ENCODE assay signal across 9 mouse cellular contexts in genomic region chr16:59474788-59475187, GRCm38 (mm10). TPM values are rescaled to one million over a fixed set of nuclear protein-coding genes. Genes with fewer than 3 reads are reported as not detected.
DNase-seq lines count a peak whose midpoint lies in the region; ATAC-seq lines count a peak whose summit lies in the region.
"Had no signal": no experiment of that assay in that cellular context is flagged by ENCODE, and none has a peak within 500 bp of the region (broad histone marks: within the 10 kb centered on the region; RNA-seq: fewer than 3 reads in every experiment).

No protein-coding gene starts in this region.

- H3K4me1 ChIP-seq in kidney, embryonic 16.5 days (ENCODE audit: insufficient read depth, low read length), result 0 out of 2 replicates have a peak, but pooled peaks cover 10% of the 10 kb centered on the region
- peaks cover 6% of the 10 kb centered on the region for H3K4me1 ChIP-seq in heart, embryonic 10.5 days
- no peaks in the 10 kb centered on the region for H3K4me1 ChIP-seq in neural tube, embryonic 11.5 days (ENCODE audit: control insufficient read depth, insufficient read depth, low read length)

- no peaks in the 10 kb centered on the region for H3K27me3 ChIP-seq in kidney, embryonic 16.5 days (ENCODE audit: insufficient read depth, low read length)
- H3K27me3 ChIP-seq in heart, embryonic 10.5 days (ENCODE audit: insufficient read depth, poor library complexity, severe bottlenecking), result no peaks in the 10 kb centered on the region
- H3K27me3 ChIP-seq in neural tube, embryonic 11.5 days (ENCODE audit: control insufficient read depth, insufficient read depth, low read length), result no peaks in the 10 kb centered on the region

- H3K36me3 ChIP-seq in kidney, embryonic 16.5 days (ENCODE audit: insufficient read depth, low read length), result peaks cover 11% of the 10 kb centered on the region
- H3K36me3 ChIP-seq in heart, embryonic 10.5 days, result peaks cover 46% of the 10 kb centered on the region
- no peaks in the 10 kb centered on the region; the same call in 1 of the 2 replicates for H3K36me3 ChIP-seq in neural tube, embryonic 11.5 days (ENCODE audit: control insufficient read depth, insufficient read depth, low read length)

- no peak overlapping the region for H3K4me3 ChIP-seq in kidney, embryonic 16.5 days (ENCODE audit: low read length)
- no peak overlapping the region for H3K4me3 ChIP-seq in heart, embryonic 10.5 days
- H3K4me3 ChIP-seq in neural tube, embryonic 11.5 days (ENCODE audit: low read depth, low read length), result no peak overlapping the region
- H3K4me3 ChIP-seq: erythroblast, embryonic 14.5 days had no signal

- peak; percentile 47 for DNase-seq in kidney, adult 11 months
- DNase-seq in MN1 (ENCODE audit: low spot score), result peak; percentile 58
- peak; percentile 44 to 65 for DNase-seq in cerebellum, postnatal 25 days
- peak; percentile 78 for DNase-seq in heart, embryonic 10.5 days (ENCODE audit: low spot score)
- peak; percentile 6 to 68 for DNase-seq in left cerebral cortex, postnatal 10 days (ENCODE audit: extremely low spot score in 1 of 2, low spot score in 2 of 2)
- DNase-seq in neural tube, embryonic 11.5 days (ENCODE audit: low spot score), result peak; percentile 57
- DNase-seq in thymus, postnatal 25 days, result peak; percentile 55

- H3K9ac ChIP-seq in kidney, embryonic 16.5 days (replicated peaks; ENCODE audit: low read length), result no peak overlapping the region
- no peak overlapping the region for H3K9ac ChIP-seq in neural tube, embryonic 11.5 days (ENCODE audit: low read length)

- no peak overlapping the region for H3K27ac ChIP-seq in kidney, embryonic 16.5 days (ENCODE audit: low read length)
- H3K27ac ChIP-seq in heart, embryonic 10.5 days, result no peak overlapping the region
- no peak overlapping the region for H3K27ac ChIP-seq in neural tube, embryonic 11.5 days (ENCODE audit: low read depth, low read length)

- H3K9me3 ChIP-seq in kidney, embryonic 16.5 days (ENCODE audit: low read length), result no peaks in the 10 kb centered on the region
- H3K9me3 ChIP-seq in heart, embryonic 10.5 days, result no peaks in the 10 kb centered on the region
- no peaks in the 10 kb centered on the region for H3K9me3 ChIP-seq in neural tube, embryonic 11.5 days (ENCODE audit: control insufficient read depth, low read length)

- no peak for ATAC-seq in kidney, embryonic 16.5 days (ENCODE audit: low FRiP score, low TSS enrichment)
- no peak for ATAC-seq in neural tube, embryonic 11.5 days (ENCODE audit: insufficient read depth, low FRiP score, low TSS enrichment)

- WGBS in kidney, embryonic 16.5 days, result 9% methylated on average over 1 of the region's 1 CpGs
- 30% methylated on average over 1 of the region's 1 CpGs for WGBS in heart, embryonic 10.5 days
- WGBS in neural tube, embryonic 11.5 days, result 23% methylated on average over 1 of the region's 1 CpGs

- intact Hi-C loops in left cerebral cortex, postnatal 10 days (cut with DNase I), result loop anchor here (5.0 kb wide), 1 partner anchor 143 kb away; no protein-coding TSS in a partner anchor

- no peak overlapping the region for H3K4me2 ChIP-seq in kidney, embryonic 16.5 days (replicated peaks; ENCODE audit: low read depth, low read length)
- no peak overlapping the region for H3K4me2 ChIP-seq in neural tube, embryonic 11.5 days (ENCODE audit: low read depth)

RNA-seq across cellular contexts. Expression of gene Riox2, which starts 3.2 kb away (rescaled TPM):
- 37.8 and 39.8 TPM in 2 replicates for polyA plus RNA-seq in kidney, embryonic 16.5 days (2015; fragmentation: Nextera tagmentation; extraction: Ambion mirVana)
- polyA plus RNA-seq in heart, embryonic 10.5 days (2016; fragmentation: Nextera tagmentation; extraction: Ambion mirVana), result 35.8 and 40.0 TPM in 2 replicates
- total RNA-seq in left cerebral cortex, postnatal 10 days (2021), result 10 to 100 TPM; 12.9 to 13.4 TPM
- 25.9 and 26.7 TPM in 2 replicates for polyA plus RNA-seq in neural tube, embryonic 11.5 days (2014; fragmentation: Nextera tagmentation; extraction: Ambion mirVana)
